Mouse (Mus musculus): ENCODE data around the gene Rasl12. TPM values are rescaled to one million over a fixed set of nuclear protein-coding genes. Genes with fewer than 3 reads are reported as not detected.

Rasl12 gene
- total and polyA plus RNA-seq, 2 experiments from 2014 or later, result 7.9 to 8.5 TPM

DNA sequence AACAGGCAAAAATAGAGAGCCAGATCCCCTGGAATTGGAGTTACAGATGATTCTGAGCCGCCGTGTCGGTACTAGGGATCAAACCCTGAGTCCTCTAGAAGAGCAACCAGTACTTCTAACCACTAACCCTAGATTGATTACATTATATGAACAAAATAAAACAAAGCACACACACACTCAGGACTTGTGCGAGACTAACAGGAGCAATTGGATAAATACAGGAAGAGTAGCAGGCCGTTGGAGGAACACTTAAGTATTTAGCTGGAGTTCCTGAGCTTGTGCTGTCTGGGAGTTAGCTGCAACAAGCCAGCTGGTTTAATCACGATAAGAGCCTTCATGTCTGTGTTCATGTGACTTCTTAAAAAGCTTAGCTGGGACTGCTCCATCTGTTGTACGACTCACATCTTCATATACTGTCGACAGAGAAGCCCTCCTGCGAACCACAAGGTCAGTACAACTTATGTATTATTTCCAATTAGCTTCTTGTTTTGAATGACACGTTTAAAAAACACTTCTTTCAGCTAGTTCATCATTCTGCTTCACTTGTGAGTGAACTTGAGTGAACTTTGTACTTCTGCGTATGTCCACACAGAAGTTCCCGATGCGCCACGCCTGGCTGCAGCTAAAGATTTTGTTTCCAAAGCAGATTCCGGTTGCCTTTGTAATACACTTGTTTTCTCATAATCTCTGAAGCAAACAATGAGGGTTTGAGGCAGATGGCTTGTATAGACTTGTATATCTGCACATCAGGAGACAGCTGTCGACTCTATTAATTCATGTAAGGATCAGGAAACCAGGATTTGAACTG lies 37.5 kb upstream of the Rasl12 start, which contains the start of gene Ubap1l:
Gene Ubap1l (plus strand): TSS at position 401 of the 808 bp plus-strand sequence.
- DNase-seq (ENCODE audit: low spot score) (no peak), ATAC-seq (ENCODE audit: insufficient read depth, low read depth) (no peak)
- Histone ChIP-seq H3K36me3 (replicated peaks; ENCODE audit: control insufficient read depth, insufficient read depth, low read length) (peaks cover 62% of the 10 kb centered on the region), H3K27me3 (ENCODE audit: control insufficient read depth, insufficient read depth, low read length) (no peaks in the 10 kb centered on the region), H3K4me3 (ENCODE audit: low read depth, low read length) (no peak within 1 kb of the TSS), H3K4me2 (ENCODE audit: low read depth, low read length) (no peak within 1 kb of the TSS), H3K27ac (ENCODE audit: low read depth) (no peak within 1 kb of the TSS), H3K9me3 (replicated peaks; ENCODE audit: control insufficient read depth, low read length) (no peaks in the 10 kb centered on the region), H3K9ac (replicated peaks; ENCODE audit: low read depth, low read length) (no peak within 1 kb of the TSS), H3K4me1 (ENCODE audit: control insufficient read depth, insufficient read depth) (peaks cover 16% of the 10 kb centered on the region; the same call in 1 of the 2 replicates)
- WGBS, result 77% methylated on average over 16 of the region's 16 CpGs
- TF ChIP-seq EP300 (IDR thresholded peaks at IDR 0.05; ENCODE audit: low read depth) (no peak), CTCF (IDR thresholded peaks at IDR 0.05; ENCODE audit: low read depth) (no peak)

DNA sequence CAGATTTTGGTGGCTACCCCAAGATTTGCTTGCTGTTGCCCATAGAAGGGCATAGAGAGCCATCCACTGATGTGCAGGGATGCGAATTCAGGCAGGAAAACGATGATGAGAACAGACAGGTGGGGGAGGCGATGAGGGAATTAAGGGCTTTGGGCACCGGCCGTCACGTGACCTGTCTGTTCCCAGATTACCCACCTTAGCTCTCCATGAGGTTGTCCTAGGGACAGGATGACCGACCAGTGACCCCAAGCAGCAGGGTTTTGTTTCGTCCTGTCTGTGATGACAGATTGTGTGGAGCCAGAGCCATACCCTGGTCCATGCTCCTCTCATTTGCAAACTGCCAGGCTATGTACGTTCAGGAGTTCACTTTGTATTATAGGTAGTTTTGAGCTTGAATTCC lies 34.6 kb upstream of the Rasl12 start:
- peak; percentile 29 for DNase-seq (ENCODE audit: low spot score)
- peak; percentile 80 for ATAC-seq (ENCODE audit: insufficient read depth, low read depth)
- Histone ChIP-seq H3K9me3 (replicated peaks; ENCODE audit: control insufficient read depth, low read length) (no peaks in the 10 kb centered on the region), H3K9ac (replicated peaks; ENCODE audit: low read depth, low read length) (no peak overlapping the region), H3K27ac (ENCODE audit: low read depth) (no peak overlapping the region), H3K36me3 (replicated peaks; ENCODE audit: control insufficient read depth, insufficient read depth, low read length) (peaks cover 34% of the 10 kb centered on the region), H3K4me2 (ENCODE audit: low read depth, low read length) (no peak overlapping the region), H3K27me3 (ENCODE audit: control insufficient read depth, insufficient read depth, low read length) (no peaks in the 10 kb centered on the region), H3K4me1 (ENCODE audit: control insufficient read depth, insufficient read depth) (peaks cover 12% of the 10 kb centered on the region; the same call in 1 of the 2 replicates), H3K4me3 (ENCODE audit: low read depth, low read length) (no peak overlapping the region)
- 38% methylated on average over 9 of the region's 9 CpGs for WGBS
- TF ChIP-seq EP300 (IDR thresholded peaks at IDR 0.05; ENCODE audit: low read depth) (no peak), CTCF (IDR thresholded peaks at IDR 0.05; ENCODE audit: low read depth) (no peak)

DNA sequence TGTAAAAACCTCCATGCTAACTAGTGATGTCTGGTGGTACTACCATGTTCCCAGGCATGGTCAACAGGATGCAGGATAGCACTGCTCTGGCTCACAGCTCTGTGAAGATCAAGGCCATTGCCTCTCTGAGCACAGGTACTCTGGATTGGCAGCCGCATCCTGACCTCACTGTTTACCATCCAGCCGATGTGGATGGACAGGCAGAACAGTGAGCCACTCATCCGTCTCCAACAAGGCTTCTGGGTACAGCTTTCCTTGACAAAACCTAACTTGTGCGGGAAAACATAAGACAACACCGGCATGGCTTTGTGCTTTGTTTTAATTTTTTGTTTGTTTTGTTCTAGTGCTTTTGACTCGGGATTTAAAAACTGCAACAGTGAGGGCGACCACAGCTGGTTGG lies 32.6 kb upstream of the Rasl12 start:
- WGBS, result 87% methylated on average over 7 of the region's 7 CpGs
- ATAC-seq (ENCODE audit: insufficient read depth, low read depth), result no peak

DNA sequence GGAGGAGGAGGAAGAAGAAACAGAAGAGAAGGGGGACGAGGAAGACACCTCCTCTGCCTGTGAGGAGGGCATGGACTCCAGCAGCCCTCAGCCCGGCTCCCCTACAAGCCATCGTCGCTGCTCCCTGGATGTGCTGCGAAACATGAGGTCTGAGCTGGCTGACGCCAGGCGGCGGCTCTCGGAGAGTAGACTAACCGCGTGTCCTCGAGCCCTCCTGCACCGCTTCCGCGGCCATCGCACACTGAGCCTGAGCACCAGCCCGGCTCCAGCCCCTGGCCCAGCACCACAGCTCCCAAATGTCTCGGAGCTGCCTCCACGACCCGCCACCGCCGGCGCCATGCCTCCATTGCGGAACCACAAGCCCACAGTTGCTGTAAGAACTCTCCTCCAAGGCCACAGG lies 26.6 kb upstream of the Rasl12 start:
- Histone ChIP-seq H3K9ac (replicated peaks; ENCODE audit: low read depth, low read length) (no peak overlapping the region), H3K27ac (ENCODE audit: low read depth) (no peak overlapping the region), H3K27me3 (ENCODE audit: control insufficient read depth, insufficient read depth, low read length) (no peaks in the 10 kb centered on the region), H3K4me2 (ENCODE audit: low read depth, low read length) (no peak overlapping the region), H3K36me3 (replicated peaks; ENCODE audit: control insufficient read depth, insufficient read depth, low read length) (no peaks in the 10 kb centered on the region), H3K4me3 (ENCODE audit: low read depth, low read length) (no peak overlapping the region), H3K4me1 (ENCODE audit: control insufficient read depth, insufficient read depth) (peaks cover 3% of the 10 kb centered on the region; the same call in 1 of the 2 replicates), H3K9me3 (replicated peaks; ENCODE audit: control insufficient read depth, low read length) (no peaks in the 10 kb centered on the region)
- DNase-seq (ENCODE audit: low spot score), result no peak
- WGBS, result 75% methylated on average over 24 of the region's 24 CpGs
- ATAC-seq (ENCODE audit: insufficient read depth, low read depth), result no peak
- no peak for TF ChIP-seq CTCF (IDR thresholded peaks at IDR 0.05; ENCODE audit: low read depth)
- TF ChIP-seq EP300 (IDR thresholded peaks at IDR 0.05; ENCODE audit: low read depth), result no peak

More for the DNA sequence above, 32.6 kb upstream of the Rasl12 start:
- Histone ChIP-seq H3K27me3 (ENCODE audit: control insufficient read depth, insufficient read depth, low read length) (no peaks in the 10 kb centered on the region), H3K36me3 (replicated peaks; ENCODE audit: control insufficient read depth, insufficient read depth, low read length) (peaks cover 18% of the 10 kb centered on the region), H3K9me3 (replicated peaks; ENCODE audit: control insufficient read depth, low read length) (no peaks in the 10 kb centered on the region), H3K4me1 (ENCODE audit: control insufficient read depth, insufficient read depth) (0 out of 2 replicates have a peak, but pooled peaks cover 8% of the 10 kb centered on the region), H3K4me3 (ENCODE audit: low read depth, low read length) (no peak overlapping the region), H3K9ac (replicated peaks; ENCODE audit: low read depth, low read length) (no peak overlapping the region), H3K4me2 (ENCODE audit: low read depth, low read length) (no peak overlapping the region), H3K27ac (ENCODE audit: low read depth) (no peak overlapping the region)
- no peak for DNase-seq (ENCODE audit: low spot score)
- TF ChIP-seq CTCF (IDR thresholded peaks at IDR 0.05; ENCODE audit: low read depth) (no peak), EP300 (IDR thresholded peaks at IDR 0.05; ENCODE audit: low read depth) (no peak)

DNA sequence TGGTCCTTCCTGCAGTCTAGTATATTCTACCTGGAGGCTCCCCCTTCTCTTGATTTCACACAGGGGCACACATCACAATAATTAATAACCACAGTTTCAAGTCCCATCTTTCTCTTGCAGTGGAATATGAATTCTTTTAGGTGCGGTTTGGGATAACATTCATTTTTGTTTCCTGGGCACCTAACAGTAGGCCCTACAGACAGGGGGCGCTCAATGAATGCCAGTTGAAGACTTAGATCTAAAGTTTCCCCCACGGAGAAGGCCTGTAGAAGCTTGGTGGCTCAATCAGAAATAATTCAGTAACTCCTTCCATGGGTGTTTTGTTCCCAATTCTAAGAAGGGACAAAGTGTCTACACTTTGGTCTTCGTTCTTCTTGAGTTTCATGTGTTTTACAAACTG lies 25.9 kb upstream of the Rasl12 start:
- no peak for ATAC-seq (ENCODE audit: insufficient read depth, low read depth)
- Histone ChIP-seq H3K4me2 (ENCODE audit: low read depth, low read length) (no peak overlapping the region), H3K9ac (replicated peaks; ENCODE audit: low read depth, low read length) (no peak overlapping the region), H3K36me3 (replicated peaks; ENCODE audit: control insufficient read depth, insufficient read depth, low read length) (no peaks in the 10 kb centered on the region), H3K27me3 (ENCODE audit: control insufficient read depth, insufficient read depth, low read length) (no peaks in the 10 kb centered on the region), H3K4me1 (ENCODE audit: control insufficient read depth, insufficient read depth) (peaks cover 3% of the 10 kb centered on the region; the same call in 1 of the 2 replicates), H3K4me3 (ENCODE audit: low read depth, low read length) (no peak overlapping the region), H3K9me3 (replicated peaks; ENCODE audit: control insufficient read depth, low read length) (no peaks in the 10 kb centered on the region), H3K27ac (ENCODE audit: low read depth) (no peak overlapping the region)
- TF ChIP-seq CTCF (IDR thresholded peaks at IDR 0.05; ENCODE audit: low read depth) (peak; percentile 61), EP300 (IDR thresholded peaks at IDR 0.05; ENCODE audit: low read depth) (no peak)
- WGBS, result 60% methylated on average over 4 of the region's 4 CpGs
- DNase-seq (ENCODE audit: low spot score), result no peak
